Mouse (Mus musculus) hindbrain, embryonic 11.5 days (tissue): ENCODE measurements at regions not wholly inside any gene's neighbourhood (a gene's known extent, or its start where the extent isn't known, plus 50 kb on each side); places are given as distances from the start of the nearest gene placed in this dataset.

Source experiments
- ATAC-seq: fragments of 200-750 bp; cut with Nextera tagmentation; 2 replicates; pipeline ENCODE4 v1.8.0; 2017; ENCODE audit warnings: mild to moderate bottlenecking, moderate TSS enrichment, moderate library complexity; ENCODE audit not compliant: low FRiP score
- DNase-seq: peaks from one replicate; pipeline ENCODE4 v3.0.0-alpha.2; 2015; ENCODE audit warnings: low spot score
- H3K27ac ChIP-seq: fragments of 300-500 bp; sonication (generic); 2 replicates; pipeline ENCODE4 v1.5.1; 2014; ENCODE audit warnings: mild to moderate bottlenecking, low read depth, low read length
- H3K27me3 ChIP-seq: fragments of 300-500 bp; sonication (generic); 2 replicates; pipeline ENCODE4 v1.6.1; 2014; ENCODE audit warnings: mild to moderate bottlenecking, low read length, moderate library complexity, mixed read lengths; ENCODE audit not compliant: control insufficient read depth, insufficient read depth
- H3K36me3 ChIP-seq: fragments of 300-500 bp; sonication (generic); 2 replicates; pipeline ENCODE4 v1.6.1; 2014; ENCODE audit warnings: mild to moderate bottlenecking, low read length, moderate library complexity, mixed read lengths; ENCODE audit not compliant: control insufficient read depth, insufficient read depth
- H3K4me1 ChIP-seq: fragments of 300-500 bp; sonication (generic); replicated peaks from 2 replicates; pipeline ENCODE4 v1.6.1; 2014; ENCODE audit warnings: low read length, mixed read lengths; ENCODE audit not compliant: control insufficient read depth, insufficient read depth
- H3K4me2 ChIP-seq: fragments of 300-500 bp; sonication (generic); replicated peaks from 2 replicates; pipeline ENCODE4 v1.6.1; 2014; ENCODE audit warnings: mild to moderate bottlenecking, low read depth, low read length
- H3K4me3 ChIP-seq: fragments of 300-500 bp; sonication (generic); 2 replicates; pipeline ENCODE4 v1.5.1; 2014; ENCODE audit warnings: low read depth, low read length
- H3K9ac ChIP-seq: fragments of 300-500 bp; sonication (generic); 2 replicates; pipeline ENCODE4 v1.6.1; 2014; ENCODE audit warnings: low read depth, low read length
- H3K9me3 ChIP-seq: fragments of 300-500 bp; sonication (generic); 2 replicates; pipeline ENCODE4 v1.6.1; 2016; ENCODE audit warnings: low read length; ENCODE audit not compliant: control insufficient read depth
- WGBS: fragments of 180-500 bp; shearing (Covaris S2); extraction: QIAGEN DNeasy Blood & Tissue Kit; methylation state at CpG from one replicate; pipeline ENCODE4 v1.1.7; 2014; 5-methylcytosine and 5-hydroxymethylcytosine counted together

DNA sequence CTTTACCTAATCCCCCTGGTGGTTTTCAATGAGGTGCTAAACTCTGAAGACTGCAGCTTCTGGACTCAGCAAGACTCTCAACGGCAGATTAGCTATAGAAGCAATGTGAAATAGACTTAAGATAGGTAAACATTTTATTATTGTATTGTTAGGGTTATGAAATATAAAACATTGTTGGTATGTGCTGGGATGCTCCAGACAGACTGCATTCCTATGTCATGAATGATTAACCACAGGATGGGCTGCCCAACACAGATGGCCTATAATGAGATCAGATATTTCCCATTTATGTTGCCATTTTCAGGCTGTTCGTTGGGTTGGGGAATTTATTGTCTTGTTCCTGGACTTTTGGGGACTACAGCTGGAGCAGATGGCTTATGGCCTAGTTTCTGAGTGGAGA lies 1711.3 kb upstream of the Cdh20 start:
- 77% methylated on average over 2 of the region's 2 CpGs for WGBS
- Histone ChIP-seq H3K4me1 (no peaks in the 10 kb centered on the region), H3K4me3 (no peak overlapping the region), H3K27me3 (no peaks in the 10 kb centered on the region), H3K36me3 (no peaks in the 10 kb centered on the region), H3K4me2 (no peak overlapping the region), H3K9me3 (no peaks in the 10 kb centered on the region), H3K27ac (no peak overlapping the region), H3K9ac (no peak overlapping the region)
- ATAC-seq (no peak), DNase-seq (no peak)

DNA sequence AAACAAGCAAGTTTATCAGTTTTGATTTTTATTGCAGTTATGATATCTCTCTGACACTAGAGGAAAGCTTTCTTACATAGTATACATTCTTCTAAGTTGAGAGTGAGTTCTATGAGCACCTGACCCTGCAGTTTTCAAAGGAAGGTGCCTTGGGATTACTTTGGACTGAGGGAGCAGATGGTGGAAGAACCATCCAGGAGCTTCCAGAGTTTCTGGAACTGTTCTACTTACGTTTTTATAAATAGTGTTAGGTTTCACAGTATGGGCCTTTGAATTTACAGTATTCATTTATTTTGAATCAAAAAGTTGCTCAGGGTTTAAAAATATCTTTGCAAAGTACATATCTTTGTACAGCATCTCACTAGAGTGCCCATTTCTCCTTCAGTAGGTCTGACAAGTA lies 1697.3 kb upstream of the Cdh20 start:
- 69% methylated on average over 1 of the region's 1 CpGs for WGBS
- Histone ChIP-seq H3K9ac (no peak overlapping the region), H3K4me3 (no peak overlapping the region), H3K36me3 (no peaks in the 10 kb centered on the region), H3K4me1 (no peaks in the 10 kb centered on the region), H3K27ac (no peak overlapping the region), H3K27me3 (no peaks in the 10 kb centered on the region), H3K4me2 (no peak overlapping the region), H3K9me3 (no peaks in the 10 kb centered on the region)
- DNase-seq (no peak), ATAC-seq (no peak)

- H3K4me3 ChIP-seq, result no peak overlapping the region
- H3K9me3 ChIP-seq, result no peaks in the 10 kb centered on the region
- ATAC-seq (no peak), DNase-seq (no peak)
- H3K4me2 ChIP-seq, result no peak overlapping the region
- no peaks in the 10 kb centered on the region for H3K4me1 ChIP-seq
- no peaks in the 10 kb centered on the region for H3K27me3 ChIP-seq
- H3K9ac ChIP-seq, result no peak overlapping the region
- no peaks in the 10 kb centered on the region for H3K36me3 ChIP-seq
- no peak overlapping the region for H3K27ac ChIP-seq
These were observed 1691.7 kb upstream of the Cdh20 start for GRCm38 (mm10) chr1:103076645-103077044.

GRCm38 (mm10) chr1:103093908-103094648 lies 1674.3 kb upstream of the Cdh20 start:
- Histone ChIP-seq H3K27ac (no peak overlapping the region), H3K4me3 (no peak overlapping the region), H3K4me1 (no peaks in the 10 kb centered on the region), H3K27me3 (no peaks in the 10 kb centered on the region), H3K4me2 (no peak overlapping the region), H3K36me3 (no peaks in the 10 kb centered on the region), H3K9me3 (no peaks in the 10 kb centered on the region), H3K9ac (no peak overlapping the region)
- 43% methylated on average over 2 of the region's 2 CpGs for WGBS
- ATAC-seq, result peak; percentile 68
- DNase-seq, result peak; percentile 30
